ENCODE assay signal across 9 mouse cellular contexts in genomic region chr2:21963343-21964026, GRCm38 (mm10).
DNase-seq lines count a peak whose midpoint lies in the region; ATAC-seq and TF ChIP-seq lines count a peak whose summit lies in the region.
"Had no signal": no experiment of that assay in that cellular context is flagged by ENCODE, and none has a peak within 500 bp of the region (broad histone marks: within the 10 kb centered on the region; RNA-seq: fewer than 3 reads in every experiment).

No protein-coding gene starts in this region.

- ATAC-seq in forebrain, postnatal 0 days, result peak; percentile 40; the same call in 1 of the 2 replicates
- peak; percentile 43 for ATAC-seq in liver, embryonic 15.5 days (ENCODE audit: insufficient read depth)

- no peak for TF ChIP-seq CTCF in forebrain, postnatal 0 days (IDR thresholded peaks at IDR 0.05; ENCODE audit: low read depth)

- H3K4me1 ChIP-seq in forebrain, postnatal 0 days (ENCODE audit: insufficient read depth), result 0 out of 2 replicates have a peak, but pooled peaks cover 8% of the 10 kb centered on the region
- H3K4me1 ChIP-seq in liver, embryonic 15.5 days (replicated peaks), result peaks cover 20% of the 10 kb centered on the region

- 3% methylated on average over 7 of the region's 7 CpGs for WGBS in forebrain, postnatal 0 days
- 5% methylated on average over 7 of the region's 7 CpGs for WGBS in liver, embryonic 15.5 days (ENCODE audit: insufficient replicate concordance)

- H3K36me3 ChIP-seq in forebrain, postnatal 0 days (ENCODE audit: insufficient read depth), result no peaks in the 10 kb centered on the region
- no peaks in the 10 kb centered on the region for H3K36me3 ChIP-seq in liver, embryonic 15.5 days (replicated peaks)

- peak overlapping the region; percentile 19 for H3K4me3 ChIP-seq in forebrain, postnatal 0 days (ENCODE audit: low read depth, low read length)
- H3K4me3 ChIP-seq in liver, embryonic 15.5 days (replicated peaks), result peak overlapping the region; percentile 31

- H3K27ac ChIP-seq in forebrain, postnatal 0 days (ENCODE audit: low read depth, low read length), result peak overlapping the region; percentile 59
- H3K27ac ChIP-seq in liver, embryonic 15.5 days (replicated peaks), result peak overlapping the region; percentile 83

- no peaks in the 10 kb centered on the region for H3K9me3 ChIP-seq in forebrain, postnatal 0 days (ENCODE audit: low read length)
- no peaks in the 10 kb centered on the region for H3K9me3 ChIP-seq in liver, embryonic 15.5 days (replicated peaks)

- H3K27me3 ChIP-seq in forebrain, postnatal 0 days (ENCODE audit: insufficient read depth, low read length), result no peaks in the 10 kb centered on the region
- no peaks in the 10 kb centered on the region for H3K27me3 ChIP-seq in liver, embryonic 15.5 days

- peak overlapping the region; percentile 39 for H3K4me2 ChIP-seq in forebrain, postnatal 0 days (ENCODE audit: low read depth)
- H3K4me2 ChIP-seq in liver, embryonic 15.5 days, result peak overlapping the region; percentile 64

- H3K9ac ChIP-seq in forebrain, postnatal 0 days, result peak overlapping the region; percentile 35; the same call in 1 of the 2 replicates
- H3K9ac ChIP-seq in liver, embryonic 15.5 days, result no peak overlapping the region

- DNase-seq in embryo, embryonic 11 days, result peak; percentile 10
- no peak for DNase-seq in embryo, embryonic 9.5 days (ENCODE audit: extremely low spot score)
- DNase-seq in 416B (ENCODE audit: low read depth), result peak; percentile 13
- no peak for DNase-seq in forebrain, postnatal 0 days
- DNase-seq in spleen, adult 12 weeks (ENCODE audit: low spot score), result no peak
- DNase-seq in left cerebral cortex, adult 18-20 months (ENCODE audit: low spot score in 2 of 2), result no peak
- DNase-seq in lung, postnatal 4 days, result no peak
- DNase-seq: adrenal gland, postnatal 14 days had no signal

Comparison
In these comparisons a context has a peak if more than half of its experiments do, and no peak if none do; other contexts are left out.
1. DNase-seq: peak in embryo, embryonic 11 days (single experiment) and 416B (single experiment); none in embryo, embryonic 9.5 days (single experiment), forebrain, postnatal 0 days (single experiment), spleen, adult 12 weeks (single experiment), left cerebral cortex, adult 18-20 months (0 of 2) and lung, postnatal 4 days (0 of 2).